Mouse (Mus musculus) spleen, adult 2 months (tissue): ENCODE data around the gene Zfhx2. TPM values are rescaled to one million over a fixed set of nuclear protein-coding genes. Genes with fewer than 3 reads are reported as not detected.

Source experiments
- DNase-seq, 2 experiments: peaks; one replicate each; pipeline versions ENCODE4 v3.0.0 to v3.0.0-alpha.2; 2012 to 2021; ENCODE audit warnings: low spot score in 2 of 2, low read depth in 1 of 2
- H3K27ac ChIP-seq: fragments of 200-500 bp; 2 replicates; pipeline ENCODE4 v1.5.1; 2012; ENCODE audit warnings: low read length, inconsistent platforms; ENCODE audit not compliant: insufficient read depth
- H3K27me3 ChIP-seq: fragments of 200-500 bp; 2 replicates; pipeline ENCODE4 v1.6.1; 2012; ENCODE audit warnings: mild to moderate bottlenecking, moderate library complexity, low read length, inconsistent platforms; ENCODE audit not compliant: control insufficient read depth, insufficient read depth
- H3K36me3 ChIP-seq: fragments of 200-500 bp; 2 replicates; pipeline ENCODE4 v1.6.1; 2012; ENCODE audit warnings: mild to moderate bottlenecking, low read length, inconsistent platforms; ENCODE audit not compliant: control insufficient read depth, insufficient read depth
- H3K4me1 ChIP-seq: fragments of 200-500 bp; 2 replicates; pipeline ENCODE4 v1.6.1; 2011; ENCODE audit warnings: inconsistent platforms; ENCODE audit not compliant: control insufficient read depth, insufficient read depth, insufficient read length
- H3K4me3 ChIP-seq: fragments of 200-500 bp; 2 replicates; pipeline ENCODE4 v1.5.1; 2011; ENCODE audit warnings: mild to moderate bottlenecking, inconsistent platforms; ENCODE audit not compliant: insufficient read depth, insufficient read length; ENCODE audit errors: extremely low read depth
- CTCF ChIP-seq: fragments of 200-500 bp; IDR thresholded peaks from 2 replicates; pipeline ENCODE4 v1.5.1; 2011; ENCODE audit warnings: mild to moderate bottlenecking, inconsistent platforms; ENCODE audit not compliant: insufficient read depth, insufficient read length, insufficient replicate concordance; ENCODE audit errors: extremely low read depth
- POLR2A ChIP-seq: fragments of 200-500 bp; IDR thresholded peaks from 2 replicates; pipeline ENCODE4 v1.6.1; 2011; ENCODE audit warnings: low read depth, low read length, inconsistent platforms
- WGBS: fragments of 180-500 bp; shearing (Covaris S2); methylation state at CpG from one replicate; pipeline ENCODE4 v1.1.7; 2018; 5-methylcytosine and 5-hydroxymethylcytosine counted together
- polyA plus RNA-seq: library from polyadenylated mRNA; depleted of rRNA; stranded (reverse); fragments of >200 nt; gene quantifications from 2 replicates; pipeline ENCODE4 v1.2.3, GENCODE M21; 2012

Zfhx2 gene
- polyA plus RNA-seq, 1 experiment, result 4.2 TPM

DNA sequence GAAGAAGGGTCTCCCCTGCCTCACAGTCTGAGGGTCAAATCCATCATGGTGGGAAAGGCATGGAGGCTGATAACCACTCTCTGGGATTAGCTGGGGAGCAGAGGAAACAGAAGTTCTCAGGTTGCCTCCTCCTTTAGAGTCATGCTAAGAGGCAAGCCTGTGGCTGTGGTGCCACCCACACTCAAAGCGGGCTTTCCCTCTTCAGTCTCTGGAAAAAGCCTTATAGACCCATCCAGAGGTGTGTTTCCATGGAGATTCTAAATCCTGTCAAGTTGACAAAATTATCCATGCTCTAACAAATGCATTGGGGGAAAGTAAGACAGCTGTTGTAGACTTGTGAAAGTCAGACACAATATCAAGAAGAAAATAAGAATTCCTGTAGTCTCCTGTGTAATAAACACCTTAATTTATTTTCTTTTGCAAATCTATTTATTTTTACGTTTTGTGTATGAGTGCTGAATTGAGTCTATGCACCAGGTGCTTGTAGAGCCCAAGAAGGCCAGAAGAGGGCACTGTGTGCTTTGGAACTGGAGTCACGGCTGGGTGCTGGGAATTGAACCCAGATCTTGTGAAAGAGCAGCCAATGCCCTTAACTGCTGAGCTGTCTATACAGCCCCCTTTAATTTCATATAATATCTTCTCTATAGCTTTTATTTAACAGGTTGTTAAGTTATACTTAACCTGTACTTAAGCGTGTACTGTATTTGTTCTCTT is 27.5 kb upstream of the Zfhx2 start:
- Histone ChIP-seq H3K36me3 (no peaks in the 10 kb centered on the region), H3K4me3 (no peak overlapping the region), H3K27ac (no peak overlapping the region), H3K27me3 (peaks cover 13% of the 10 kb centered on the region), H3K4me1 (peaks cover 9% of the 10 kb centered on the region)
- TF ChIP-seq CTCF (peak; percentile 3; the same call in 1 of the 2 replicates), POLR2A (no peak)
- DNase-seq, result no peak
- 79% methylated on average over 4 of the region's 4 CpGs for WGBS

DNA sequence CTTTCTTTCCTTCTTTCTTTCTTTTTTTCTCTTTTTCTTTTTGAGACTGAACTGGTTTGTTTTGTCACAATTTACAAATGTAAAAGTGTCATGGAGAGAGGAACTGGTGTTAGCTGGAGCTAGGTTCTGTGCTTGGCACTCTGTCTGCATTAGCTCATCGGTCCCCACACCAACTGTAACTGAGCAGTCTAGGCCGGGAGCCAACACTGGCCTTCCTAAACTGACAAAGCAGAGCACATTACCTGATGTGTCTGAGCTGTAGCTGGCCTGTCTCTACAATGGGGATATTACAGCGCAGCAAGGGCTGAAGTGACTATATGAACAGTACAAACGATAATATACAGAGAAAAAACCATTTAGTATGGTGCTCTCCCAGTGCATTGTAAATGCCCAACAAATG is 26.7 kb upstream of the Zfhx2 start:
- 78% methylated on average over 4 of the region's 4 CpGs for WGBS
- Histone ChIP-seq H3K4me3 (no peak overlapping the region), H3K4me1 (peaks cover 13% of the 10 kb centered on the region), H3K27ac (no peak overlapping the region), H3K36me3 (no peaks in the 10 kb centered on the region), H3K27me3 (peaks cover 20% of the 10 kb centered on the region)
- DNase-seq, result no peak
- no peak for TF ChIP-seq CTCF
- TF ChIP-seq POLR2A, result no peak

DNA sequence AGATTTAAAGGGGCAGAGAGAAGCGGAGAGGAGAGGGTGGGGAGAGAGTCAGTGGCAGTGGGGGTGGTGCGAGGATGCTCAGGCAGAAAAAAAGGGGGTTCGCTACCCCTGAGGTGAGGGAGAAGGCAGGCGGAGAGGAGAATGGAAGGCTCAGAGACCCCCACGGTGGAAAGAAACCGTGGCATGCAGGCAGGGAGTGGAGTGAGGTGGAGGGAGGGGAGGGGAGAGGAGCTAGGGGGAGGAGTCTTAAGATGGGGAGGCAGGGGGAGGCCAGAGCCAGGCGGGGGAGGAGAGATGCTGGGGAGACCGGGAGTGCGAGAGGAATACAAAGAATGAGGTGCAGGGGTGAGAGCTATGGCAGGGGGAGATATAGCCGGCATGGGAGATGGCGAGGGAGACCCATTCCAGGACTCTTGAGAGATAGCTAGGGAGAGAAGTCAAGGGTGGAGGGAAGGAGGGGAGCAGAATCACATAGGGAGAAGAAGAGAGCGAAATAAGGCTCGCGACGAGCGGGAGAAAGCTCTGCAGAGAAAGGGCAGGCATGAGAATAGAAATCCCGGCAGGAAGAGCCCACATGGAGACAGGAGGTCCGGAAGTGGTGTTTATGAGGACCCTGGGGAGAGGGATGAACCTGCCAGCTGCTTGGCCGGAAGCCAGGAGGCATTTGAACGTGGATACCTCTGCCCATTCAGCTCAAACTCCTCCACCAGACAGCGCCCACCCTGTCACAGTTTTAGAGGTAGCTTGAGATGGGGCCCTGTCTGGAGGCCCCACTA is 24.5 kb upstream of the Zfhx2 start, which contains the start of gene Jph4:
Jph4 (minus strand) TSS at position 511 of the 776 bp plus-strand sequence.
- DNase-seq, result no peak
- peaks cover 14% of the 10 kb centered on the region for H3K4me1 ChIP-seq
- no peak within 1 kb of the TSS for H3K4me3 ChIP-seq
- H3K27me3 ChIP-seq, result peaks cover 24% of the 10 kb centered on the region
- no peaks in the 10 kb centered on the region for H3K36me3 ChIP-seq
- H3K27ac ChIP-seq, result no peak within 1 kb of the TSS
- TF ChIP-seq POLR2A (no peak), CTCF (no peak)
- 43% methylated on average over 21 of the region's 21 CpGs for WGBS

DNA sequence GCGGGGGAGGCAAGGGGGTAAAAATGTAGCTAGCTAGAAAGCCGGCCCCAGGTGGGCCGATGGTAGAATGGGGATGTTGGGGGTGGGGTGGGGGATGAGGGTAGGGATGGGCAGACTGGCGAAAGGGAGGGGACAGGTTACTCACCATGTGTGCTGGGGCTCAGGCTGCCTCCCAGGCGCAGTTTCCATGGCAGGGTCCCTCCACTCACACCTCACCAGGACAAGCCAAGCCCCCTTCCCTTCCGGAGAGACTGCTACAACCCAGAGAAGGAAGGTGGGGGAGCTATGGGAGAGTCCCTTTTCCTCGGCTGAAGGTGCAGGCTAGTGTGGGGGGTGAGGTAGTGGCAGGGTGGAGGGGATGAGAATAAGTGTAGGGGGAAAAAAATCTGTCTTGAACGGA is 23.7 kb upstream of the Zfhx2 start:
- H3K36me3 ChIP-seq, result no peaks in the 10 kb centered on the region
- H3K4me1 ChIP-seq, result peaks cover 14% of the 10 kb centered on the region
- DNase-seq, result no peak
- WGBS, result 13% methylated on average over 8 of the region's 8 CpGs
- no peak for TF ChIP-seq CTCF
- no peak for TF ChIP-seq POLR2A
- peaks cover 25% of the 10 kb centered on the region for H3K27me3 ChIP-seq
- no peak overlapping the region for H3K27ac ChIP-seq
- no peak overlapping the region for H3K4me3 ChIP-seq

DNA sequence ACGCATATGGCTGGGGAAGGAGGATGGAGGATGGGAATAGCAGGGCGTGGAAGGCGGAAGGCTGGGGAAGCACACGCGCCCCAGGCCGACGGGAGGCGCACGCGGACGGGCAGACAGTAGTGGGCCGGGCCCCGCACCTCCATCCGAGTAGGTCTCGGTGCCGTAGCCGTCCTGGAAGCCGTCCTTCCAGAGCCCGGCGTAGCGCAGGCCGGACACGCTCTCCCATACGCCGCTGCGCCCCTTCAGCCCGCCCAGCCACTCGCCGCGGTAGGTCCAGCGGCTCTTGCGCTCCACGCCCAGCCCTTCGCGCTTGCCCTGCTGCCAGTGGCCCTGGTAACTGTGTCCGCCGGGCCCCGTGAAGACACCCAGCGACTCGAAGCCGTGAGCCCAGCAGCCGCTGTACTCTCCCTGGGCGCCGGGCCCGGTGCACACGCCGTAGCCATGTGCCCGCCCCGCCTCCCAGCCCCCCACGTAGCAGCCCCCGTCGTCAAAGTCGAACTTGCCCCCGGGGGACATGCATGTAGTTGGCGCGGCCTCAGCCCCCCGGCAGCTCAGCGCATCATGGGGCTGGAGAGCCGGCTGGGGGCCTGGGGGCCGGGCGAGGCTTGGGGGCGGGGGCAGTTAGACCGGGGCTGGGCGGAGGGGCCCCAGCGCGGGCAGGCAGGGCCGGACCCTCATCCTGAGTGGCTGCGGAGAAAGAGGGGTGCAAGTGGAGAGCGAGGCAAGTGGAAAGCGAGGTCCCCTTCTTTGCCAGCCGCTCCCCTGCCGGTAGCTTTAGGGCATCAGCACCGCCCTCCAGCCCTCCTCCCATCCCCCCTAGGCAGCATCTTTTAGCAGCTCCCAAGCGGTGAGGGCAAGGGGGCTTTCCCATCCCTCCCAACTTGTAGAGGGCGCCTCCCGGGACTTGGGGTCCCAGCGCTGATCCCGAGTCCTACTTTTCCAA is 22.9 kb upstream of the Zfhx2 start:
- DNase-seq, result no peak

DNA sequence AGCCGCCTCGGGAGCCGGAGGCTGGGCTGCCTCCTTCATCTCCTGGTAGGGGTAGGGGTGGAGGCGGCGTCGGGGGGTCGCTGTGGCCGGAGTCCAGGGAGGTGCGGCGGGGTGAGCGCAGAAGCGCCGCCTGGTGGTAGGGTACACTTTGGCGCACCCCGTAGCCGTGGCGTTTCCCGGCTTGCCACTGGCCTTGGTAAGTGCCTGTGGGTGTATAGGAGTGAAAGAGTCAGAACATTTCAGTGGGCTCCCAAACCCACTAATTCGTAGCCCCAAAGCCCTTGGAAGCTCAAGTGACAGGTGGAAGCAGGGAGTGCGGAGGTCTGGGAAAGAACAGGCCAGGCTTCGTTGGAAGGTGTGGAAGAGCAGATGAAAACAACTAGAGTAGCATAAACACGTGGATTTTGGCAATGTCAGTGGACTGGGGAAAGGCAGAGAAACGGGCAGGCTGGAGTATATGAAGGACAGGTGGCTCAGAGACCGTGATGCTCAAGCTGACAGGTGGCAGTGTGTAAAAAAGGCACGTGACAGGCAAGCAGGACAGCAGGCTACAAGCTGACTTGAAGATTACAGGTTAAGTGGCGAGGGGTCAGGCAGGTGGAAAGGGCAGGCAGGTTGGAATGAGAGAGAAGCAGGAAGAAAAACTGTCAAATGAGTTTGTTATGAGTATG is 22.0 kb upstream of the Zfhx2 start:
- peaks cover 25% of the 10 kb centered on the region for H3K27me3 ChIP-seq
- H3K36me3 ChIP-seq, result no peaks in the 10 kb centered on the region
- H3K4me1 ChIP-seq, result peaks cover 14% of the 10 kb centered on the region
- WGBS, result 15% methylated on average over 26 of the region's 26 CpGs
- no peak for DNase-seq
- TF ChIP-seq CTCF (peak; percentile 35; the same call in 1 of the 2 replicates), POLR2A (no peak)
- H3K27ac ChIP-seq, result no peak overlapping the region
- H3K4me3 ChIP-seq, result no peak overlapping the region

More for the DNA sequence above, 22.9 kb upstream of the Zfhx2 start:
- peaks cover 14% of the 10 kb centered on the region for H3K4me1 ChIP-seq
- WGBS, result 3% methylated on average over 73 of the region's 78 CpGs
- H3K4me3 ChIP-seq, result peak overlapping the region; percentile 53; the same call in 1 of the 2 replicates
- H3K27me3 ChIP-seq, result peaks cover 25% of the 10 kb centered on the region
- TF ChIP-seq CTCF, result no peak
- no peak for TF ChIP-seq POLR2A
- no peaks in the 10 kb centered on the region for H3K36me3 ChIP-seq
- no peak overlapping the region for H3K27ac ChIP-seq
